Mouse (Mus musculus) megakaryocyte, embryonic 14.5 days (primary cell): ENCODE data around the gene Rnf19b.

Experiments used
- FLI1 ChIP-seq: IDR thresholded peaks from 2 replicates; pipeline ENCODE4 v1.6.1; 2012; ENCODE audit warnings: low read length, inconsistent platforms, mixed read lengths
- GATA1 ChIP-seq: IDR thresholded peaks from 3 replicates; pipeline ENCODE4 v1.6.1; 2012; ENCODE audit warnings: mixed read lengths, low read length, inconsistent platforms, borderline replicate concordance

DNA sequence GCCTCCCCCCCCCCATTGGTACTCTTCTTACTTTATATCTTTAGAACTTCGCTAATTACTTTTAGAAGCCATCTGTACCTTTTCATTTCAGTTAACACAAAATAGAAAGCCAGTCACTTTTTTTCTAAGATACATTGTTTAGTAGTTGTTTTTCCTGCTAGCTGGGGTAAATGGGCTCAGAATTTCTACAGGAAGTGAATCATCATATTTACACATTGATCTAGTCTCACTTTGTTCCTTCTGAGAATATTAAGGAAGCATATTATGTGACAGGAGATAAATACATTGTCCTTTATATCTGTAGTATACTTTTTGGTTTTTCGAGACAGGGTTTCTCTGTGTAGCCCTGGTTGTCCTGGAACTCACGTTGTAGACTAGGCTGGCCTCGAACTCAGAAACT is 10.8 kb downstream of the Rnf19b start:
- TF ChIP-seq GATA1: no peak
- TF ChIP-seq FLI1: no peak
